Mouse (Mus musculus) heart, postnatal 4 days (tissue): ENCODE measurements around the gene Adgrg3. TPM values are rescaled to one million over a fixed set of nuclear protein-coding genes. Genes with fewer than 3 reads are reported as not detected.

Experiments used
- DNase-seq: peaks from one replicate; pipeline ENCODE4 v3.0.0; 2021
- total RNA-seq, 2 experiments: library from RNA; stranded (reverse); gene quantifications; 2 replicates each; pipeline ENCODE4 v1.2.3; 2021

Adgrg3 gene
- total RNA-seq: 1 to 10 TPM; 3.3 to 3.8 TPM

DNA sequence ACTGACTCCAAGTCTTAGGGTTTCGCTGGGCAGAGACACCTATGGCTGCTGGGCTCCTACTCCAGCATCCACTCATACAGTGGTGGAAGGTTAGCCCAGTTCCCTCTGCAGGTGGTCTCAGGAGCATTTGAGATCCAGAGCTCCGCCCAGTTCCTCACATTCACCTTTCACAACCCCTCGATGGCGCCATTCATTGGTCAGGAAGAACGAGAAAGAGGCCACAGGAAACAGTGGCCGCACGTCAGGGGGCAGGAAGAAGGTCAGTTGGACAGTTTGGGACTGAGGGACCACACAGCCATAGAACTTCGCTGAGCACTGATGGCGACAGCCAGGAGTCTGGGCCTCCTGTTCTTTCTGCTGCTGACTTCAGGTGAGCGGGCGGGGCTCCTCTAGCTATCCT is at the start of gene Adgrg3:
Gene Adgrg3, plus strand, starts transcription at position 242 of the 400 bp plus-strand sequence.
- no peak for DNase-seq

DNA sequence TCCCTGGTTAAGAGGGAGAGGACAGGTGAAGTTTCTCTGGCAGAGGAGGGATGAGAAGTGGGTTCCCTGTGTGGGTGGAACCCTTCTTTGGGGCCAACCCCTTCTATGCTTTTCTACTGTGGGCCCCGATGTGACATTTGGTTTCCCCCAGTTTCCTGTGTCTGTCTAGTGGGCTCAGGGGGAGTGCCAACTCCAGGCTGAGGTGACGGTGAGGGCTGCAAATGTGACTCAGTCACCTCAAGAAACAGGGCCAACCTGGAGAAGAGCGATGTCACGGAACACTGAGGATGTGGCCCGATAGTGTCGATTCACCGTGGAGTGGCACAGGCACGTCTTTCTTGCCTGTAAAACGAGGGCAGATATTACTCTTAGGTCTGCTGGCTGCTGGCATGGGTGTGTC is 44.2 kb upstream of the Adgrg3 start:
- DNase-seq: no peak

DNA sequence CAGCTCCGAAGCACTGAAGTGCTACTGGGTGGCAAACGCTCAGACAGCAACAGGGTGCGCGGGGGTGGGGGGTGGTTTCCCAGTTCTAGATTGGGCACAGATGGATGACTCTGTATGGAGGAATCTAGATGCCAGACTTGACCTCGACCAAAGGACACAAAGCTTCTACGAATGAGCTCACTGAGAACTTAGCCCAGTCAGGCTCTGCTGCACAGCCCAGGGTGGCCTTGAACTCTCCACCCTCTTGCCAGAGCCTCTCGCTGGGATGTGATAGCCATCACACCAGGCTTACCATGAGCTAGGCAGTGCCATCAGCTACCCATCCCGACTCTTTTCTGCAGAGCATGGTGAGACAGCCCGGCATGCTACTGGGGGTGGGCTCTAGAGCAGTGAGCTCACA is 43.7 kb upstream of the Adgrg3 start:
- no peak for DNase-seq

DNA sequence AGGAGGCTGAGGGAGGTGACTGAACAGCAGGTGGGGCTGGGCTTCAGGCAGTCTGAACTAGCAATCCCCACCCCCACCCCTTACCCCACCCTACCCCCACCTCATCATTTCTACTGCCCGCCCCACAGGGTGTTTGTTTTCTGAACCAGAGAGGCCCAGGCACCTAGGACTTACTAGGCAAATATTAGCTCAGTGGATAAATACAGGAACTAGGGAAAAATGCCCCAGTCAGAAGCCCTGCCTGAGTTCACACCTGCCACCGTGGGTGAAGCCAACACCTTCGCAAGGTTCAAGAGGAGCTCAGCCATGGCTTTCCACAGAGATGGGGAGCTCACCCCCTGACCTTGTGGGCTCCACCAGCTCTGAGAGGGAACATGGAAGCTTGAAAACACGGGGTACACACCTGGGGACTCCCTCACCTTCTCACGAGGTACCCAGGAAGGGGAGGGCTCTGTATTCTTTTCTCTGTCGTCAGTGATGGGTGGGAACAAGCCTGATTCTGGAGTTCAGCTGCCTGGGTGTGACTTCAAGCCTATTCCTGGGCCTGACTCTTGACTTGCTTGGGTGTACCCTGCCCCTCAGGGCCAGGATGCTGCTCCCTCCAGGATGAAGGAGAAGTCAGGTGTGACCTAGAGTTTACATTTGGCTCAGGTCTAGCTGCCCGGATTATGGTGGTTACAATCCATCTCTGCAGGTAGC is 42.9 kb upstream of the Adgrg3 start, which contains the start of gene Adgrg1:
Gene Adgrg1, plus strand, starts transcription at position 285 of the 699 bp plus-strand sequence.
- no peak for DNase-seq

DNA sequence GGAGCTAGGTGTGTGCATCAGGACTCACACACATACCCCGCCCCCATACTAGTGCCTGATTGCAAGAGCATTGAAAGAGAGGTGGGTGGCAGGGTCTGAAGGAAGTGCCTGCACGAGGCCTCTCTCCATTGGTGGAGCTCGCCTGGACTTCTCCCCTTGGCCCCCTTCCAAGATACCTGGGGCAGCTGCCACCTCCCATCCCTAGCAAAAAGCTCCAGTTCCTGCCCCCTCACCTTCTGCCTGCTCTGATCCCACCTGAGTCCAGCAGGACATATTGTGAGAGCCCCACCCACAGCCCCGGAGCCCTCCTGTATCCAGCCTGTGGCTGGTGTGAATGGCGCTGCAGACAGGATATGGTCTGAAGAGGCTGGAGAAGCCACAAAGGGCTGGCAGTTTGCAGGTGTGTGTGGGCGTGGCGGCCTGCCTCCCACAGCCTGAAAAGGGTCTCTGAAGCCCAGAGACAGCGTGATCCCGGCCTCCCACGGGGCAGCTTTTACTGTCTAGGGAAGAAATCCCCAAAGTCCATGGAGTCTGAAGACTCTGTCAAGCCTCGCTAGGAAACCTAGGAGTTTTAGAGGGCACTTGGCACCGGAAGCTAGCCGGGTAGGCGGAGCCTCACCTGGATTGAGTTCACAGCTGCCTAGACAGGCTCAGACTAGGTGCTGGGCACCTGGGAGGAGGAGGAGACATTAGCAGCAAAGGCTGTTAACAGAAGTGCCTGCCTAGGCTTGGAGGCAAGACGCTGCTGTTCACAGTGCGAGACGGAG is 40.7 kb upstream of the Adgrg3 start:
- no peak for DNase-seq

DNA sequence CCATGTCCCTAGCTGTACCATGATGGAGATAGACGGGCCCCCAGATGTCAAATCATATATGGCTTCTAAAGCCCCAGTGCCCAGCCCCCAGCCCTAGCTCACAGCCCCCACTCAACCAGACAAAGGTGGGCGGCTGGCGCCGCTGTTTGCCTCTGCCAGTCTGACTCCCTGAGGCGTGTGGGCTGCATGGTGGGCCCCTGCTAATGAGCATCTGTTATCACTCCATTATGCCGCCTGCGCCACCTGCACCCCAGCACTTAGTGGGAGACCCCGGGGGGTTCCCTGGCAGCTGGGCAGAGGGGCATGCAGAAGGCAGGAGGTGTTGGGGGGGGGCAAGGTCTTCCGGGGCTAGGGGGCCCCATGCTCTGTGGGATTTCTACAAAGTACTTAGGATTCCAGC is 39.4 kb upstream of the Adgrg3 start:
- no peak for DNase-seq

DNA sequence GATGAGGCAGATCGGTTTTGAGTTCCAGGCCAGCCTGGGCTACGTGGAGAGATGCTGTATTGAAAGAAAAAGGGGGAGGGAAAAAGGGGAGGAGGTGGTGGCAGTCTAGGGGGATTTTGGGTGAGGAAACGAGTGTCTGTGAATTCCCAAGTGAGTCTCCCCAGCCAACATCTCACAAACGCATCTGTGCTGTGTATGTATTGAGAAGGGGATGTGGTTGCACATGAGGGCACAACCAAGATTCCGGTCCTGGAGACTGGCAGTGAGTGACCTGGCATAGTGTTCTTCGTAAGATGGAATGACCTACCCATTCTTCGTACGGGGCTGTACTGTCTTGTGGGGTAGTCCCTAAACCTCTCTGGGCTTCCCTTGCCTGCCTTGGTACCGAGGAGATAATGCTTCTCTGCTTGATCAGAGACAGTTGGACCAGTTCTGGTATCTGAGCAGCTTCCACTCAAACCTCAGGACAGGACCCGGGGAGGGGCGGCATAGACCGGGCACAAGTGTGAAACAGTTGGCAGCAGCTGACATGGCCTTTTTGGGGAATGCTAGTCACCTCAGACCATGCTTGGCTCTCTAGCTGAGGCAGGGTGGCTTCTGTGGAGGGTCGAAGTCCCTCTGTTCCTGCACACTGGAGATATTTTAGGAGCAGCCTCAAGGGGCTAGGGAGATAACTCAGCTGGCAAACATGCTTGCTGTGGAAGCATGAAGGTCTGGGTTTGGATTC is 38.7 kb upstream of the Adgrg3 start:
- DNase-seq: no peak

DNA sequence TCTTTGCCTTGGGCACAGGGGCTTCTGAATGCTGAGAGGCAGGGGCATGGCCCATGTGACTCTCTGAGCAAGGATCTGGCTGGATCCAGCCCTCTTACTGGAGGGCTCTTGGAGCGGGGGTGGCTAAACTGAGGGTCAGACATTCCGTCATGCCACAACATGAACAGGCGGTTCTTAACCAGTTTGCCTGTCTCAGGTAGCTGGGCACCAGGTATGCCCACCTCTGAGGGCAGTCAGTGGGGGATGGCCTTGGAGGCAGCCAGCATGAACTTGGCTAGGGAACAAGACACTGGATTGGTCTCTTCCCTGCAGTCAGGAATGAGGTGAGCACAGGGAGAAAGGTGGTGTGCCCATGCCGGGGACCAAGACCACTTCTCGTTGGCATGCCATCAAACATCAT is 37.3 kb upstream of the Adgrg3 start:
- no peak for DNase-seq

DNA sequence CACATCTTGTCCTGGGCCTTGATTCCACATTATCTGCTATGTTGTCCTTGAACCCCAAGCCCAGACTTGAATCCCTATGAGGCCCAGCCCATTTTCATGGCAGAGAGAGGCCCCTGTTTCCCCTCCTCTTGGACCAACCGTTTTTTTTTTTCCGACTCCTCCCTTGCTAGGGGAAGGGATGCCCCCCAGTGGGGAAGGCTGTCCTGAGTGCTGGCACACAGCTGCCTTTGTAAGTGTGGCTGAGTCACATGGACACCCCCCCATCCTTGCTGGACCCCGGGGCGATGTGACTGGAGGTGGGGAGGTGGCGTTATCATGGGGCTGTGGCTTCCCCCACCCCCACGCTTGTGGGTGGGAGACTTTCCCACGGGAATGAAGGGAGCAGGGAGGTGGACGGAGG is 36.5 kb upstream of the Adgrg3 start:
- DNase-seq: no peak

DNA sequence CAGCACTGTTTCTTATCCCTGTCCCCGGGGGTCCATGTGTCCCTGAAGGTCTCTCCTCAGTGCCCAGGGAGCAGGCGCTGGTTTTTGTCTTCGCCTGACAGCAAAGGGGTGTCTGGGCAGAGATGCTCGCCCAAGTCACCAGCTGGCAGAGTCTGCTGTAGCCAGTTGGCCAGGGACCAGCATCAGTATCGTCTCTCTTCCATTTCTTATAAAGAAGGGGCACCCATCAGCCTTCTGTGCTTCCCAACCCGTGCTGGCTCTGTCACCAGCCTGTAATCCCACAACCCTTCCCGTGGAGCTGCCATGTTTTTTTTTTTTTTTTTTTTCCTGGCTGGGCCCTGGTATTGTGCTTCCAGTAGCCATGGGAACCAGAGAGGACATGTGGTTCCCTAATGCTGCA is 35.6 kb upstream of the Adgrg3 start:
- no peak for DNase-seq

DNA sequence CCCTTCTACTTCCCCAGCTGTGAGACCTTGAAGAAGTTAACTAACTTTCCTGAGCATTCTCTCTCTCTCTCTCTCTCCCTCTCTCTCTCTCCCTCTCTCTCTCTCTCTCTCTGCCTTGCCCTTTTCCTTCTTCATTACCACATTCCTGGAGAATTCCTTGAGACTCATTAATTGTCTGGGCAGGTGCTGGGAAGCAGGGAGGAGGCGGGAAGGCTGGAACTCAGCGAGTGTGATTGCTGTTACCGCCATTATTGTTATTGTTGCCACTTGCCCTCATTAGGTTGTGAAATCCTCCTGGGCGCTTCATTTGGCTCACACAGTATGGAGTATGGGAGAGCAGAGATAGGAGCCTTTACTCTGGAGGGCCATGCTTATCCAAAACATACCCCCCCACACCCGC is 34.3 kb upstream of the Adgrg3 start:
- DNase-seq: no peak

DNA sequence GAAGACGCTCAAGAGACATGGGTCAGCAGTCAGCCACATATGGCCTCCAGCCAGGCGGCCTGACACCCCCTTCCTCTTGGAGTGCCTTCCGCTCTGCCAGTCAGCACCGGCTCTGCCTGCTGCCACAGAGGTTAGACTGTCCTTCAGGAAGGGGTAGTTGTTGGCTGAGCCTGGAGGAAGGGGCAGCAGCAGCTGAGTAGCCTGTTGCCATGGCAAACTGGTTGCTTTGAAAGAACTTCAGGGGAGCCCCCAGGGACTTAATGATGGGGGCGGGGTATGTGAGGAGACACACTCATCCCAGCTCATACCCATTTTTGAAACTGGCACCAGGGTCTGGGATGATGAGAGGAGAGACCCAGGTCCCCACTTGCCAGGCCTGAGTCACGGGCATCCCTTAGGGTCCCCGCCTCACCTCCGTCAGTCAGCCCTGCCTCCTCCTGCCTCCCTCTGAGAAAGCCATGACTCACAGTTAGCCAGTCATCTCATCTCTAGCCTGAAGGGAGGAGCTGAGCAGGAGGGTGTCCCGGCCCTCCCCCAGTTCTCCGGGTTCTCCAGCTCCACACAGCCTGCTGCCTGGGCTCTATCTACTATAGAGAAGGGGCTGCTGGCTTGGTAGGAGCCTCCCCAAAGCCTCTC is 33.5 kb upstream of the Adgrg3 start:
- peak; percentile 75 for DNase-seq

DNA sequence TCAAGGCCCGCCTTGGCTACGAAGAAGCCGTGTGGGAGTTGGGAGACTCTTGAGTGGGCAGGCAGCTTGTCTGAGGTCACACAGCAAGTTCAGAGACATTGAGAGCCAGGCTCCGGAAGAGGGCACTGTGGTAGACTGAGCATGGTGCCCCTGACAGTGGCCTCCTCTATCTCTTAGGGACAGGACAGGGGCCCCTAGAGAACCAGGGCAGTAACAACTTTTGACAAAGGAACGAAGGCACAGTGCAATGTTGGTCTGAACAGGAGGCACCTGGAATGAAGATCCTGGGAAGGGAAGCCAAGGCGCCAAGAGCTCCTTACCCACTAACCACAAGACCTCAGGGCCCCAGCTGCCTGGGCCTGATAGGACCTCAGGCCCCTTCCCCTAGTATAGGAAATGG is 32.5 kb upstream of the Adgrg3 start:
- no peak for DNase-seq

DNA sequence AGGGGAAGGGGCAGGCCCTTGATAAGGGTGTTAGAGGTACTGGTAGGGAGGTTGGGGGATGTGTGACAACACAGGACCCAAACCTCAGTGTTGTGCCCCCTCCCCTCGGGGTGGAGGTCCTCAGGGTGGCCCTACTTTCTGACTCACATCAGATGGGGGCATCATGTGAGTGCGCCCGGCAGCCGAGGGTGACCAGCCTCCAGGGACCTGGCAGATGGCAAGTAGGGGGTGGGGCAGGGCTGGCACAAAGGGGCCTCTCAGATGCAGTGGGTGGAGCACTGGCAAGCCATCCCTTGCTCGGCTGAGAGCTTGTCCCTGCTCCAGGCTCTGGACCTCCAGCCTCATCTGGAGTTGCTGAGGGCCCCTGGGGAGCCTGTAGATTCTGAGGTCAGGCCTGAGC is 30.8 kb upstream of the Adgrg3 start:
- peak; percentile 51 for DNase-seq

DNA sequence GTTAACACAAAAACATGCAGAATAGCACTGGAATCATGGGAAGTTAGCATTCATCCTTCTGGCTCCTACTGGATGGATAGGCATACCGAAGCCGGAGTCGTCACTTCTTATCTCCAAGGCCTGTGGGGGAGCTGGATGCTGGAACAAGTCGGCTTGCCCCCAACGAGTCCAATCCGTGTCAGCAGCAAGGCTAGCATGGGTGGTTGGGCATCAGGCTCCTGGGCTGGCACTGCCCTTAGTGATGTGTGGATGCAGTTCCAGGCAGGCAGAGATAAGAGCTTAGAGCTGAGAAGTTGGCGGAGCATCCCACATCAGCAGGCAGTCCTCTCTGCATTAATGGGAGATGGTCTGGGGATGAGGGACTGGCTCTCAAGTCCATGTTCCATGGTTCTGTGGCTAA is 29.9 kb upstream of the Adgrg3 start:
- no peak for DNase-seq

DNA sequence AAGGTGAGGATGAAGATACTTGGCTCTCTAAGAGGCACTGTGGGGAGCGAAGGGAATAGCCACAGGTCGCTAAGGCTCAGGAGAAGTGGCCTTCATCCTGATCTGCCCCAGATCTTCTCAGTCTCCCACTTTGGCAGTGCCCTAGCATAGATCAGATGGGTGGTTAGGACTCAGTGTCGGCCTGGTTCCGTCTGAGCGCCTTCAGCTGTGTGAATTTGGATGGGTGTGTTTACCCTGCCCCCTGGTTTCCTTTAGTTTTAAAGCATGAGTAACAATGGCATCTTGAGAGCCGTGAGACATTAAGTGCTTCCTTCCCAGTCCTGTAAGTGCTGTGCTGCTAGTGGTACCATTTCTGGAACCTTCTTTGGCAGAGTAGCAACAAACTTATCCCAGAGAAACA is 28.9 kb upstream of the Adgrg3 start:
- no peak for DNase-seq

DNA sequence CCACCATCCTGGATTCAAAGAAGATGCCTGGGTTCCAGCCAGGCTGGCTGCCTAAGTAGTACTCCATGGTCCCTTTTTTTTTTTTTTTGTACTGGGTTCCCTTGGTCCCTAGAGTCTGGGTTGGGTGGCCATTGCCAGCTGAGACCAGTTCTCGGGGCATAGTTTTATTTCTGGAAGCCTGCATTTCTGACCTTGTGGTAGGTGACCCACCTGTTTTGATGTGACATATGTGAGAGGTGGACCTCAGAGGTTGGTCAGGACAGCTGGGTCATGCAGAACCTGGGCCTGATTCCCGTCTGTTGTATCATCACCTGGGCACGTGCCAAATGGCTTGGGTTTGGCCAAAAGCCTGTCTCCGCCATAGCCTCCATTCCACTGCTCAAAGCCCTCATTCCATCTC is 27.8 kb upstream of the Adgrg3 start:
- no peak for DNase-seq

DNA sequence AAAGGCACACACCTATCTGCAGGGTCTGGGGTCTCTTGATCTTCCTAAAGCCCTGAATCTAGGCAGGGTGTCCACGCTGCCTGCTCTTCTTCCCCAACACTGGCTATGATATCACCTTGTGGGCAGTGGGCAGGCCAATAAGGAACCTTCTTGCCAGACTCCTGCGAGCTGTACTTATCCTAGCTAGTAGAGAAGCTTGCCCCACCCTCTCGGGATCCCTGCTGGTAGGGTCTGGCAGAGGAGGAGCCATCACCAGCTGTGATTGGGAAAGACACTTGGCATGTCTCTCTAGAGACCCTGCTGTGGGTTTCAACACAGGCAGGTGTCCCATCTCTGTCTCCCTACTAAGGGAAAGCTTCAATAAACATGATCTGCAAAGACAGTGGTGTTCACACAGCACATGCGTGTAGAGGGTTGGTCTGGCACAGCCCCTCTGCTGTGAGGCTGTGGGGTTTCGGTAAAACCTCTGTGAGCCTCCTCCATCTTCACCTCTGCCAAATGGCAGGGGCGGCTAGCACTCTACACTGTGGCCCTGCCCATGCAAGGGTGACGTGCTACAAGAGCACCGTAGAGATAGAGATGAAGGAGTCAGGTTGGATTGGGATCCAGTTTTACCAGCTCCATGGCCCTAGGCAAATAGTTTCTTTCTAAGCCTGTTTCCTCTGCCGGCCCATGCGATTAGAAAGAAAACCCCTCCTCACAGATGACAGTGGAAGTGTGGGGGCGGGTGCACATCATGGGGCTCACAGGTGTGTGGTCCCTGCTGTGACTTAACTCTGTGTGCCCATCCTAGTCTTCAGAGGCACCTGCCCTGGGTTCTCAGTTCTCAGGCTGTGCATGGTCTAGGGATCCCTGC is 26.7 kb upstream of the Adgrg3 start:
- no peak for DNase-seq

DNA sequence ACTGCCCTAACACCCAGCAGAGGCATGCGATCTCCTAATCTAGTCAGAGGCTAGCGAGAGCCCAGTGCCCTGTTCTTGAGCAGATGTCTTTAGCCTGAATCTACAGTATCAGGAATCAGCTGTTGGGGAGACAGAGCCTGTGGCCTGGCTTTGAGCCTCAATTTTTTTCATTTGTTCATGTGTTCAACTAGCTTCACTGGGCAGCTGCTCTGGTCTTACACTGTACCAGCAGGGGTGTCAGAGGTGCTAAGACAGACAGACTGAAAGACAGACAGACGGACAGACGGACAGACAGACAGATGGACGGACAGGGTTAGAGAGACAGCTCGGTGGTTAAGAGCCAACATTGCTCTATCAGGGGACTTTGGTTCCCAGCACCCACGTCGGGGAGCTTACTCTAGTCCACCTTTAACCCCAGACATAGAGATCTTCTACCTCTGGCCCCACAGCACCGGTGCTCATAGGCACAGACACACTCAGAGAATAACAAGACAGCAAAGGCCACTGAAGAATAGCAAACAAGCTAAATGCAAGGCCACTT is 26.0 kb upstream of the Adgrg3 start:
- DNase-seq: no peak

DNA sequence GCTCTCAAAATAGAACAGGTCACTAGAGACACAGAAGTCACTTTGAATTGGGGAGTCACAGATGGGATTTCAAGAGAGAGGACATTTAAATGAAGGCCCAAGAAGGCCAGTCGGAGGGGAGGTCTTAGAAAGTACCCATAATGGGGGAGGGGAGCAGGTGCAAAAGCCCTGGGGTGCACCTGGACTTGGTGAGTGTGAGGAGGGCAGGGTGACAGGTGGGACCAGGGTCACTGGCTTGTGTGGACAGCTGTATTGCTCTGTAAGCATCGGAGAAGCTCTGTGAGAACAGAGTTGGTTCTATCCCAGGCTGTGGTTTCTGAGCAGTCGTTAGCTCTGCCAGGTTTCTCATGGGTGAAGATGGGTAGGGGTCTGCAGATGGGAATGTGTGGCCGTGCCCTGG is 25.5 kb upstream of the Adgrg3 start:
- no peak for DNase-seq

DNA sequence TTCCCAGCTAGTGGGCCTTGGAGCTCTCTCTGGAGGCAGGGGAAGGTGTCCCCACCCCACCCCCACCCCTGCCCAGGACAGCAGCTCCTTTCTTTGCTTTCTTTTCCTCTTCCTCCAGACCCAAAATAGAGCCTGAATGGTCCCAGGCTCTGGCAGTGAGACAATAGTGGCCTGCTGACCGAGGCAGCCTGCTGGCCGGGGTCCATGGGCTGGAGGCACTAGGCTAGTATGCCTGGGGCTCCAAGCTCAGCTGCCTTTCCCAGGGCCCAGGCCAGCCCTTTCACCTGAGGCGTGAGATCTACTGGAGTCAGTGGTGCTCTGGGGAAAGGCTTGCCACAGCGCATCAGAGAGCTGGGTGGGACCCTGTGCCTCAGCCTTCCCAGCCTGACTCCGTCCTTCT is 25.0 kb upstream of the Adgrg3 start:
- peak; percentile 79 for DNase-seq
